Mouse (Mus musculus): ENCODE data around the gene Gprc5c. TPM values are rescaled to one million over a fixed set of nuclear protein-coding genes. Genes with fewer than 3 reads are reported as not detected.
A peak's percentile ranks its signal among the peaks of the same experiment; 100 is the strongest.

Gene Gprc5c
- polyA plus RNA-seq (2011; ENCODE audit: insufficient read depth, insufficient read length, low read depth, missing spikeins) = 48.8 and 57.0 TPM in 2 replicates

DNA sequence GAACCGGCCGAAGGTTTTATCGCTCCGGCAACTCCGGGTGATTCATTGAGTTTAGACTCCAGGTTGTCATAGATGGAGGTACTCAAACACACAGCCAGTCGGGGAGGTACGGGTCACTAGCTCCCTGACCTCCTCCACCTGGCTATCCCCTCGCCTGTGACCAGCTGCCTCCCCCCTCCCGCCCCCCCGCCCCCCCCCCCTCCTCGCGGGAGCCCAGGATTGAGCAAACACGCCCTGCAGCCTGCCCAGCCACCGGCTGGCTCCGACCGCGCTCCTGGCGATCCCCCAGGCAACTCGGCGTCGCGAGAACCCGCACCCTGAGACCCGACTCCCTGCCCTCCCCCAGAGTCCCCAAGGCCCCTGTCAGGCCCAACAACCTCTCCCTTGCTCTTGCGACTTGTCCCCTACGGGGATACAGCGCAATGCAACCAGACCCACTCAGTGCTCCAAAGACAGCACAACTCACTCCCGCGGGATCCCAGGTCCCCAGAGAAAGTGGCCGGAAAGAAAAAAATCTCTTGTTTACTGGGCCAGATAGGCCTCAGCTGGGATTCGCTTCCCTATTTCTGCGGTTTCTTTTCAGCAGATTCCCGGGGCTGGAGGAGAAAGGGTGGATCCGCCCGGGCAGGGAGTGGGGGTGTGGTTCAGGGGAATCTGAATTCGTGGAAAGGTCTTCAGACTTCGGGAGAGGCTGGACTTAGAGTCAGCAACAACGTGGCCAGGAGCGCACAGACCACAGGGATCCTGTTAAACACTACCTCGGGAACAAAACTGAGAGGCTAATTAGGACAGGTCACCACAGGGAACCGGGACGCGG, at the start of gene Gprc5c:
TSS of gene Gprc5c (plus strand) at position 701 of the 817 bp plus-strand sequence.
- Histone ChIP-seq H3K27ac (ENCODE audit: insufficient read depth, low read length) (no peak within 1 kb of the TSS), H3K9ac (ENCODE audit: low read depth, poor library complexity, severe bottlenecking) (peak within 1 kb of the TSS; percentile 71), H3K9me3 (replicated peaks; ENCODE audit: control insufficient read depth, insufficient read depth, low read length, poor library complexity, severe bottlenecking) (no peaks in the 10 kb centered on the region), H3K4me1 (ENCODE audit: control insufficient read depth, insufficient read depth, low read length) (peaks cover 6% of the 10 kb centered on the region), H3K4me3 (ENCODE audit: low read depth, low read length) (peak within 1 kb of the TSS; percentile 82), H3K27me3 (ENCODE audit: control insufficient read depth, insufficient read depth, low read length, poor library complexity, severe bottlenecking) (no peaks in the 10 kb centered on the region), H3K36me3 (ENCODE audit: control insufficient read depth, insufficient read depth, low read length, poor library complexity, severe bottlenecking) (no peaks in the 10 kb centered on the region)
- no peak for TF ChIP-seq POLR2A (IDR thresholded peaks at IDR 0.05; ENCODE audit: insufficient read depth, low read length)
- TF ChIP-seq CTCF (IDR thresholded peaks at IDR 0.05; ENCODE audit: low read depth, low read length) = no peak
- no peak for TF ChIP-seq EP300 (IDR thresholded peaks at IDR 0.05; ENCODE audit: insufficient read depth, low read depth, low read length)

DNA sequence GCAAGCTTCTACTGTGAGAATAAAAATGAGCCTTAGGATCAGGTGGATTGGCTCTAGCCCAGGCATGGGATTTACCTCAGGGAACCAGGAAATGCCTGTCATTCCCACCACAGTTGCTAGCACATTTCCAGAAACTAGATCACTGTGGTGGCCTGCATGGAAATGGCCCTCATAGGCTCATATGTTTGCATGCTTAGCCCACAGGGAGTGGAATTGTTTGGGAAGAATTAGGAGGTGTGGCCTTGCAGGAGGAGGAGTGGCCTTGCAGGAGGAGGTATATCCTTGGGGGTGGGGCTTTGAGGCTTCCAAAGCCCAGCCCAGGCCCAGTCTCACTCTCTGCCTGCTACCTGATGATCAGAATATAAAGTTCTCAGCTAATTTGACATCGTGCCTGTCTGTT, 49.0 kb upstream of the Gprc5c start:
- Histone ChIP-seq H3K9ac (ENCODE audit: low read depth, poor library complexity, severe bottlenecking) (no peak overlapping the region), H3K27ac (ENCODE audit: insufficient read depth, low read length) (no peak overlapping the region), H3K36me3 (ENCODE audit: control insufficient read depth, insufficient read depth, low read length, poor library complexity, severe bottlenecking) (no peaks in the 10 kb centered on the region), H3K4me3 (ENCODE audit: low read depth, low read length) (no peak overlapping the region), H3K4me1 (ENCODE audit: control insufficient read depth, insufficient read depth, low read length) (peaks cover 1% of the 10 kb centered on the region), H3K27me3 (ENCODE audit: control insufficient read depth, insufficient read depth, low read length, poor library complexity, severe bottlenecking) (no peaks in the 10 kb centered on the region), H3K9me3 (replicated peaks; ENCODE audit: control insufficient read depth, insufficient read depth, low read length, poor library complexity, severe bottlenecking) (no peaks in the 10 kb centered on the region)
- TF ChIP-seq POLR2A (IDR thresholded peaks at IDR 0.05; ENCODE audit: insufficient read depth, low read length) (no peak), EP300 (IDR thresholded peaks at IDR 0.05; ENCODE audit: insufficient read depth, low read depth, low read length) (no peak), CTCF (IDR thresholded peaks at IDR 0.05; ENCODE audit: low read depth, low read length) (no peak)

DNA sequence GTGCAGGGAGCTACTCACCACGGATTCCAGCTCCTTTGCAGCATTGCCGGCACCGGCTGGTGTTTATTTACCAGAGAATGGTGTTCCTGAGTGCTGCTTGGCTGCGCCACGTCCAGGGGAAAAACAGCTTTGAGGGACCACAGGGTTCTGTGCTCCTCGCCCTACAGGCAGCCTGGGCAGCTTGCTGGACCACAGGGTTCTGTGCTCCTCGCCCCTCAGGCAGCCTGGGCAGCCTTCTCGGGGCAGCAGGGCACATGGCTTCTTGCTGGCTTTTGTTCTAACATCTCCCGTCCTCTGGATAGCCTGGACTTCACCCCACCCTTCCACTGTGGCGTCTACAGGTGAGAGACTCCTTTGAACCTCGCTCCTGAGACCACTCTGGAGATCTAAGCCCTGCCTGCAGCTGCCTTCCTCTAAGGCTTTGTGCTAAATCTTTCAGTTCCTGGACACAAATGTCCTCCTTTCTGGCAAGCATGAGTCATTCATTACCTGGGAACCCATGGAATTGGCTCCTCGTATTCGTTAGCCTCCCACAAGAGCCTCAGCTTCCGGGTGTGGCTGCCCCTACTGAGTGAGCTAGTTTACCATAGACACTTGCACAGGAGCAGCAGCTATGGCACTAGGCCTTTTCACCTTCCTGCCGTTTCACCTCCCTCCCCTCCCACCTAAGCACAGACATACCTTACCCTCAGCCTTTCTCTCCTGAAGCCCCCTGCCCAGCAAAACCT, 48.2 kb upstream of the Gprc5c start:
- H3K36me3 ChIP-seq (ENCODE audit: control insufficient read depth, insufficient read depth, low read length, poor library complexity, severe bottlenecking) = no peaks in the 10 kb centered on the region
- H3K27me3 ChIP-seq (ENCODE audit: control insufficient read depth, insufficient read depth, low read length, poor library complexity, severe bottlenecking) = no peaks in the 10 kb centered on the region
- no peak overlapping the region for H3K27ac ChIP-seq (ENCODE audit: insufficient read depth, low read length)
- no peaks in the 10 kb centered on the region for H3K9me3 ChIP-seq (replicated peaks; ENCODE audit: control insufficient read depth, insufficient read depth, low read length, poor library complexity, severe bottlenecking)
- no peak overlapping the region for H3K4me3 ChIP-seq (ENCODE audit: low read depth, low read length)
- H3K9ac ChIP-seq (ENCODE audit: low read depth, poor library complexity, severe bottlenecking) = no peak overlapping the region
- TF ChIP-seq POLR2A (IDR thresholded peaks at IDR 0.05; ENCODE audit: insufficient read depth, low read length) (no peak), EP300 (IDR thresholded peaks at IDR 0.05; ENCODE audit: insufficient read depth, low read depth, low read length) (no peak), CTCF (IDR thresholded peaks at IDR 0.05; ENCODE audit: low read depth, low read length) (no peak)
- H3K4me1 ChIP-seq (ENCODE audit: control insufficient read depth, insufficient read depth, low read length) = peaks cover 1% of the 10 kb centered on the region

DNA sequence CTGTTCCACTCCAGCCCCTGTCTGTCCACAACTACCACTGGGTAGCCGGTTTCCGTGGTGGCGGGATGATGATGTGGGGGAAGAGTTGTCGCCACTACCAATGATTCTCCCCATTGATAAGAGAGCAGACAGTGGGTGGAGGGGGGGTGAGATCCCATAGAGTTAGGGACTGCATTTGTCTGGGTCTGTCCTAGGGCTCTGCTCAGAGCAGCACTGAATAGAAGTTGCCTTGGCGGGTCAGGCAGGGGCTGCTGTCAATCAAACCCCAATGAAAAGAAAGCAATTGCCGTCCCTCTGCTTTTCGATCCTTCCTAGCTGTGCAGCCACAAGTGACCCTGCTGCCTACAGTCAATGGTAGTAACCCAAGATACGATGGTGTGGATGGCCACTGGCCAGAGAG, 47.0 kb upstream of the Gprc5c start:
- no peak for TF ChIP-seq EP300 (IDR thresholded peaks at IDR 0.05; ENCODE audit: insufficient read depth, low read depth, low read length)
- TF ChIP-seq CTCF (IDR thresholded peaks at IDR 0.05; ENCODE audit: low read depth, low read length) = no peak
- TF ChIP-seq POLR2A (IDR thresholded peaks at IDR 0.05; ENCODE audit: insufficient read depth, low read length) = no peak
- Histone ChIP-seq H3K27me3 (ENCODE audit: control insufficient read depth, insufficient read depth, low read length, poor library complexity, severe bottlenecking) (no peaks in the 10 kb centered on the region), H3K4me1 (ENCODE audit: control insufficient read depth, insufficient read depth, low read length) (peaks cover 5% of the 10 kb centered on the region), H3K36me3 (ENCODE audit: control insufficient read depth, insufficient read depth, low read length, poor library complexity, severe bottlenecking) (no peaks in the 10 kb centered on the region), H3K9me3 (replicated peaks; ENCODE audit: control insufficient read depth, insufficient read depth, low read length, poor library complexity, severe bottlenecking) (no peaks in the 10 kb centered on the region), H3K27ac (ENCODE audit: insufficient read depth, low read length) (no peak overlapping the region), H3K4me3 (ENCODE audit: low read depth, low read length) (no peak overlapping the region), H3K9ac (ENCODE audit: low read depth, poor library complexity, severe bottlenecking) (no peak overlapping the region)

DNA sequence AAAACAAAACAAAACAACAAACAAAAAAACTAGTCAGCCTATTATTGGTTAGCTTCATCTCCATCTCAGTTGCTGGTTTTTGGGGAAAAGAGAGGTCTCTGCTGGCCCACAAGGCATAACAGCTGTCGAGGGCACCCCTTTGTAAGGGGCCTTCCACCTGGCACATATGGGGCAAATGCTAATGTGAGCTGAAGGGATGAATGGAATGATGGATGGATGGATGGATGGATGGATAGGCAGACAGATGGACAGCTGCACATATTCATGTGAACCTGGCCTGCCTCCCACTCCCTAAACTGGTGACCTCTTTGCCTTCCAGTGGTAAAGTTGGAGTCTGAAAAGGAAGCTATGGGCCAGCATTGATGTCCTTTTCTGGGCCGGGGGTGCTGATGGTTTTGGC, 43.9 kb upstream of the Gprc5c start:
- peaks cover 5% of the 10 kb centered on the region for H3K4me1 ChIP-seq (ENCODE audit: control insufficient read depth, insufficient read depth, low read length)
- no peak overlapping the region for H3K9ac ChIP-seq (ENCODE audit: low read depth, poor library complexity, severe bottlenecking)
- H3K9me3 ChIP-seq (replicated peaks; ENCODE audit: control insufficient read depth, insufficient read depth, low read length, poor library complexity, severe bottlenecking) = no peaks in the 10 kb centered on the region
- no peak for TF ChIP-seq CTCF (IDR thresholded peaks at IDR 0.05; ENCODE audit: low read depth, low read length)
- TF ChIP-seq EP300 (IDR thresholded peaks at IDR 0.05; ENCODE audit: insufficient read depth, low read depth, low read length) = no peak
- TF ChIP-seq POLR2A (IDR thresholded peaks at IDR 0.05; ENCODE audit: insufficient read depth, low read length) = no peak
- no peak overlapping the region for H3K4me3 ChIP-seq (ENCODE audit: low read depth, low read length)
- no peaks in the 10 kb centered on the region for H3K27me3 ChIP-seq (ENCODE audit: control insufficient read depth, insufficient read depth, low read length, poor library complexity, severe bottlenecking)
- H3K36me3 ChIP-seq (ENCODE audit: control insufficient read depth, insufficient read depth, low read length, poor library complexity, severe bottlenecking) = no peaks in the 10 kb centered on the region
- no peak overlapping the region for H3K27ac ChIP-seq (ENCODE audit: insufficient read depth, low read length)
